Mouse (Mus musculus): ENCODE measurements around the gene Gpr179.
"Not testable (repeated sequence)": the region's sequence is repeated elsewhere in the genome, so short reads cannot be mapped to it uniquely, and the experiment has no call there.

DNA sequence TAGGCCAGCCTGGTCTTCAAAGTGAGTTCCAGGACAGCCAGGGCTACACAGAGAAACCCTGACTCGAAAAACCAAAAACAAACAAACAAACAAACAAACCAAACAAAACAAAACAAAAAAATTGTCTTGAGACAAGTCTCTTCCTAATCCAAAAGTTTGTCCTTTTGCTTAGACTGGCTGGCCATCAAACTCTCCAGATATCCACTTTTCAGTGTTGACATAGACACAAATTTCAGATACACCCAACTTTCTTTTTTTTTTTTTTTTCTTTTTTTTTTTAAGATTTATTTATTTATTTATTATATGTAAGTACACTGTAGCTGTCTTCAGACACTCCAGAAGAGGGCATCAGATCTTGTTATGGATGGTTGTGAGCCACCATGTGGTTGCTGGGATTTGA, 39.0 kb downstream of the Gpr179 start:
- TF ChIP-seq POLR2A (IDR thresholded peaks at IDR 0.05; ENCODE audit: control insufficient read depth, low read depth, low read length); CTCF (IDR thresholded peaks at IDR 0.05; ENCODE audit: control insufficient read depth, insufficient read depth, insufficient replicate concordance, low read depth, low read length): not testable (repeated sequence)

Data from testis, adult 2 months (tissue).